Mouse (Mus musculus) CH12.LX (cell line): ENCODE results near the gene Gm10295. TPM values are rescaled to one million over a fixed set of nuclear protein-coding genes. Genes with fewer than 3 reads are reported as not detected.

Source experiments
- DNase-seq: peaks from one replicate; pipeline ENCODE4 v3.0.0-alpha.2; 2013; ENCODE audit errors: extremely low read depth
- H3K27ac ChIP-seq: 2 replicates; pipeline ENCODE4 v1.5.1; 2012; ENCODE audit warnings: low read depth, mild to moderate bottlenecking, control low read depth, moderate library complexity; ENCODE audit not compliant: insufficient read depth
- H3K27me3 ChIP-seq: replicated peaks from 2 replicates; pipeline ENCODE3; 2012; ENCODE audit warnings: inconsistent platforms
- H3K36me3 ChIP-seq, 2 experiments: replicated peaks in 1 of 2; 2 replicates each; pipeline versions ENCODE3 to v1.6.1; 2012; ENCODE audit warnings: inconsistent platforms in 1 of 2, low read length in 1 of 2, mild to moderate bottlenecking in 1 of 2, mixed read lengths in 1 of 2, moderate library complexity in 1 of 2; ENCODE audit not compliant: control insufficient read depth in 1 of 2, insufficient read depth in 1 of 2
- H3K4me1 ChIP-seq, 2 experiments: 2 replicates each; pipeline ENCODE4 v1.6.1; 2012; ENCODE audit warnings: inconsistent platforms in 1 of 2, moderate library complexity in 1 of 2; ENCODE audit not compliant: insufficient read depth in 2 of 2, control insufficient read depth in 1 of 2
- H3K4me2 ChIP-seq: 2 replicates; pipeline ENCODE4 v1.6.1; 2012; ENCODE audit warnings: low read depth, mild to moderate bottlenecking, control low read depth; ENCODE audit not compliant: poor library complexity, insufficient read depth, severe bottlenecking
- H3K4me3 ChIP-seq, 3 experiments: fragments of 150-350 bp in 1 of 3; sonication (generic) in 1 of 3; replicated peaks in 1 of 3; 2 replicates each; pipeline versions ENCODE3 to v1.5.1; 2011 to 2012; ENCODE audit warnings: low read depth in 2 of 3, low read length in 2 of 3, mild to moderate bottlenecking in 2 of 3, moderate library complexity in 2 of 3, control low read depth in 1 of 3, improper control_type of control experiment in 1 of 3, inconsistent platforms in 1 of 3, mixed read lengths in 1 of 3; ENCODE audit not compliant: poor library complexity in 1 of 3
- H3K79me2 ChIP-seq: replicated peaks from 2 replicates; pipeline ENCODE4 v1.6.1; 2012; ENCODE audit warnings: mild to moderate bottlenecking, moderate library complexity; ENCODE audit not compliant: control insufficient read depth, poor library complexity, insufficient read depth, severe bottlenecking; ENCODE audit errors: extremely low read depth
- H3K9ac ChIP-seq: 2 replicates; pipeline ENCODE4 v1.6.1; 2012; ENCODE audit warnings: low read depth, mild to moderate bottlenecking, control low read depth, moderate library complexity; ENCODE audit not compliant: insufficient read depth
- H3K9me3 ChIP-seq: replicated peaks from 2 replicates; pipeline ENCODE3; 2012; ENCODE audit warnings: low read length, inconsistent platforms, mixed read lengths
- BHLHE40 ChIP-seq: IDR thresholded peaks from 2 replicates; pipeline ENCODE4 v1.6.1; 2011; ENCODE audit warnings: mild to moderate bottlenecking, low read depth, low read length, improper control_type of control experiment
- CHD1 ChIP-seq: IDR thresholded peaks from 2 replicates; pipeline ENCODE4 v1.6.1; 2012; ENCODE audit warnings: low read depth, low read length, improper control_type of control experiment, inconsistent platforms
- E2F4 ChIP-seq: IDR thresholded peaks from 2 replicates; pipeline ENCODE4 v1.6.1; 2011; ENCODE audit warnings: low read depth, low read length, improper control_type of control experiment; ENCODE audit not compliant: insufficient replicate concordance
- ELF1 ChIP-seq: IDR thresholded peaks from 2 replicates; pipeline ENCODE4 v1.6.1; 2014; ENCODE audit warnings: low read depth, mild to moderate bottlenecking, inconsistent platforms, low read length, improper control_type of control experiment
- EP300 ChIP-seq: IDR thresholded peaks from 2 replicates; pipeline ENCODE4 v1.6.1; 2011; ENCODE audit warnings: low read length, improper control_type of control experiment
- HCFC1 ChIP-seq: IDR thresholded peaks from 2 replicates; pipeline ENCODE4 v1.6.1; 2012; ENCODE audit warnings: low read depth, mild to moderate bottlenecking, inconsistent platforms, low read length, improper control_type of control experiment
- JUND ChIP-seq: conservative IDR thresholded peaks from 2 replicates; pipeline ENCODE4 v1.6.1; 2011; ENCODE audit warnings: low read depth, low read length, improper control_type of control experiment
- KAT2A ChIP-seq: IDR thresholded peaks from 2 replicates; pipeline ENCODE4 v1.6.1; 2012; ENCODE audit warnings: low read length, improper control_type of control experiment, inconsistent platforms; ENCODE audit not compliant: insufficient replicate concordance
- MAFK ChIP-seq: IDR thresholded peaks from 2 replicates; pipeline ENCODE4 v1.6.1; 2011; ENCODE audit warnings: low read length, improper control_type of control experiment; ENCODE audit not compliant: insufficient replicate concordance
- MAX ChIP-seq: IDR thresholded peaks from 2 replicates; pipeline ENCODE4 v1.6.1; 2011; ENCODE audit warnings: low read length, improper control_type of control experiment
- MEF2A ChIP-seq: IDR thresholded peaks from 2 replicates; pipeline ENCODE4 v1.6.1; 2014; ENCODE audit warnings: low read depth, mild to moderate bottlenecking, inconsistent platforms, low read length, improper control_type of control experiment, borderline replicate concordance
- NRF1 ChIP-seq: IDR thresholded peaks from 2 replicates; pipeline ENCODE4 v1.6.1; 2014; ENCODE audit warnings: low read depth, mild to moderate bottlenecking, inconsistent platforms, low read length, improper control_type of control experiment, moderate library complexity
- TBP ChIP-seq: conservative IDR thresholded peaks from 2 replicates; pipeline ENCODE4 v1.6.1; 2011; ENCODE audit warnings: low read depth, low read length, improper control_type of control experiment
- USF2 ChIP-seq: conservative IDR thresholded peaks from 2 replicates; pipeline ENCODE4 v1.6.1; 2011; ENCODE audit warnings: low read depth, low read length, improper control_type of control experiment
- ZC3H11A ChIP-seq: IDR thresholded peaks from 2 replicates; pipeline ENCODE4 v1.6.1; 2012; ENCODE audit warnings: low read depth, mild to moderate bottlenecking, inconsistent platforms, low read length, improper control_type of control experiment
- ZKSCAN1 ChIP-seq: IDR thresholded peaks from 2 replicates; pipeline ENCODE4 v1.6.1; 2012; ENCODE audit warnings: low read depth, inconsistent platforms, low read length, improper control_type of control experiment, borderline replicate concordance
- ZMIZ1 ChIP-seq: IDR thresholded peaks from 2 replicates; pipeline ENCODE4 v1.6.1; 2012; ENCODE audit warnings: low read depth, mild to moderate bottlenecking, inconsistent platforms, low read length, improper control_type of control experiment
- ZNF384 ChIP-seq: IDR thresholded peaks from 2 replicates; pipeline ENCODE4 v1.6.1; 2012; ENCODE audit warnings: low read depth, low read length, improper control_type of control experiment, inconsistent platforms
- dilution Hi-C: fragments of 300-500 bp; cut with MboI; formaldehyde crosslinking; loops from 2 replicates; pipeline ENCODE4 v1.14.3; 2020; ENCODE audit warnings: low sequenced_read_pairs; ENCODE audit not compliant: extremely low pct_unique_long_range_greater_than_20kb, extremely low pct_ligation_motif_present
- in situ Hi-C: fragments of 300-500 bp; cut with MboI; formaldehyde crosslinking; loops from 3 replicates; pipeline ENCODE4 v1.14.3; 2019; ENCODE audit warnings: low sequenced_read_pairs, low pct_ligation_motif_present, low pct_unique_long_range_greater_than_20kb, mixed read lengths
- polyA plus RNA-seq: library from polyadenylated mRNA; unstranded; fragments of >175 nt; gene quantifications from 2 replicates; pipeline ENCODE4 v1.2.1, GENCODE M21; 2012; ENCODE audit warnings: low read depth; ENCODE audit not compliant: insufficient read length
- total RNA-seq, 2 experiments: library from RNA; depleted of rRNA; stranded (reverse); fragments of 300-350 nt in 1 of 2; fragments of >200 nt in 1 of 2; gene quantifications; 2 replicates each; pipeline ENCODE4 v1.2.3; 2012 to 2014

Gm10295 gene
- total and polyA plus RNA-seq, 3 experiments: not detected

DNA sequence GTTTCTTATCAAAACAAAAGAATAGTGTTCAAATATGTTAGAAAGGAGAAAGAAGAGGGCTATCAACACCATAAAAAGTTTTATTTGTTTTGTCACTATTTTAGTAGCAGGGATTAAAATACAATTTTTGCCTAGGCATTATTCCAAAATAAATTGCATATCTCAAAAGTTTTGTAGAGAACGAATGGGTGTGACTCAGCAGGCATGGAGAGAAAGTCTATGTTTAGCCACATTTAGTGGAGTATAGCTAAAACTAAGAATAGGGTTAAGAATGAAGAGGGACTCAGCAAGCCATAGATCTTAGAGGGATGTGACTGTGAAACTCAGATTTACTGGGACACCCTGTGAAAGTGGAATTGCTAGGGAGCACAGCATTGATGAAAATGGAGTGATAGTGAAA is 47.1 kb upstream of the Gm10295 start:
- no peak for TF ChIP-seq MEF2A
- TF ChIP-seq BHLHE40: no peak
- no peak for TF ChIP-seq MAFK
- TF ChIP-seq EP300: no peak
- no peak for TF ChIP-seq MAX
- TF ChIP-seq CHD1: no peak
- TF ChIP-seq JUND: no peak
- no peak for TF ChIP-seq ZMIZ1
- no peak for TF ChIP-seq NRF1
- in situ Hi-C loops: no loop called here
- Histone ChIP-seq H3K9ac (no peak overlapping the region), H3K27ac (no peak overlapping the region), H3K4me3 (no peak overlapping the region), H3K79me2 (no peaks in the 10 kb centered on the region), H3K36me3 (no peaks in the 10 kb centered on the region), H3K27me3 (no peaks in the 10 kb centered on the region), H3K4me1 (no peaks in the 10 kb centered on the region), H3K9me3 (peaks cover 57% of the 10 kb centered on the region), H3K4me2 (no peak overlapping the region)
- dilution Hi-C loops: no loop called here
- DNase-seq: no peak

DNA sequence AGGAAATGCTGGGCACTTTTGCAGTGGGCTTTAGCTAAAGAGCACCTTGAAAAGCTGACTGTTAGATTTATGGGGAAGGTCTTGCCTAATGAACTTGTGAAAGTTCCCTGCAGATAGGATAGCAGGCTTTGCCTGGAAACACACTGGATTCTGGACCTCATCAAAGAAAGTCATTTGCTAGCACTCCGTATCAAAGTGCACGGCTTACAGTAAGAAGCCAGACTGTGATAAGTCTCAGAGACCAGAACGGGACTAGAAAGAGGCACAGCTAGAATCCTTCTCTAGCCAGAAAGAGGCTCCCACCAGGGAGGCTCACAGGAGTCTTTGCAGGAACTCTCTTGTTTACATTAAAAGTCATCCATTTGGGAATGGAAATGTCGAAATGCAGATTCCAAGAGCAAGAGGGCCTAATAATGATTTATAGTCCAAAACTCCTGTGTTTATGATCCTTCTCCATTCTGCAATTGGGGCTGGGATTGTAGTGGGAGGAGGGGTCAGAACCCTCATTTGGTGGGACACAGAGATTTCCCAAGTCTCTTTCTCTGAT is 41.6 kb upstream of the Gm10295 start:
- no peak overlapping the region for H3K27ac ChIP-seq
- dilution Hi-C loops: no loop called here
- peaks cover 62% of the 10 kb centered on the region for H3K9me3 ChIP-seq
- no peak overlapping the region for H3K4me2 ChIP-seq
- TF ChIP-seq USF2: no peak
- no peak for TF ChIP-seq ELF1
- TF ChIP-seq TBP: no peak
- TF ChIP-seq MEF2A: no peak
- no peak for TF ChIP-seq KAT2A
- no peak for TF ChIP-seq E2F4
- TF ChIP-seq EP300: no peak
- no peak for TF ChIP-seq JUND
- no peak for TF ChIP-seq ZKSCAN1
- TF ChIP-seq ZC3H11A: no peak
- TF ChIP-seq HCFC1: no peak
- TF ChIP-seq ZNF384: no peak
- H3K4me1 ChIP-seq: no peaks in the 10 kb centered on the region
- H3K9ac ChIP-seq: no peak overlapping the region
- H3K4me3 ChIP-seq: no peak overlapping the region
- in situ Hi-C loops: no loop called here
- H3K36me3 ChIP-seq: no peaks in the 10 kb centered on the region
- H3K79me2 ChIP-seq: no peaks in the 10 kb centered on the region
- H3K27me3 ChIP-seq: no peaks in the 10 kb centered on the region
- no peak for DNase-seq
